Mouse (Mus musculus): ENCODE results near the gene Fip1l1. TPM values are rescaled to one million over a fixed set of nuclear protein-coding genes. Genes with fewer than 3 reads are reported as not detected.

Gene Fip1l1
- polyA plus RNA-seq, 1 experiment from 2014 or later = 85.2 TPM

- no peaks in the 10 kb centered on the region for H3K36me3 ChIP-seq
- ATAC-seq (ENCODE audit: insufficient number of reproducible peaks, low FRiP score, low TSS enrichment, low read depth) = no peak
- WGBS = 34% methylated on average over 8 of the region's 13 CpGs
- H3K9me3 ChIP-seq = no peaks in the 10 kb centered on the region
- H3K27me3 ChIP-seq = no peaks in the 10 kb centered on the region
- H3K27ac ChIP-seq = no peak overlapping the region
- no peak overlapping the region for H3K4me2 ChIP-seq
- no peak overlapping the region for H3K9ac ChIP-seq
- H3K4me1 ChIP-seq = peaks cover 27% of the 10 kb centered on the region
- no peak overlapping the region for H3K4me3 ChIP-seq
These were observed 82.7 kb downstream of the Fip1l1 start for GRCm38 (mm10) chr5:74617816-74618572.

- Histone ChIP-seq H3K27ac (no peak overlapping the region), H3K4me2 (no peak overlapping the region), H3K27me3 (no peaks in the 10 kb centered on the region), H3K36me3 (no peaks in the 10 kb centered on the region), H3K9ac (no peak overlapping the region), H3K9me3 (no peaks in the 10 kb centered on the region), H3K4me3 (no peak overlapping the region), H3K4me1 (peaks cover 25% of the 10 kb centered on the region)
- WGBS = 61% methylated on average over 3 of the region's 3 CpGs
- no peak for ATAC-seq (ENCODE audit: insufficient number of reproducible peaks, low FRiP score, low TSS enrichment, low read depth)
These were observed 83.4 kb downstream of the Fip1l1 start for GRCm38 (mm10) chr5:74618573-74619059.

GRCm38 (mm10) chr5:74621691-74622470 lies 86.6 kb downstream of the Fip1l1 start:
- no peaks in the 10 kb centered on the region for H3K36me3 ChIP-seq
- H3K4me2 ChIP-seq = no peak overlapping the region
- no peak overlapping the region for H3K4me3 ChIP-seq
- peaks cover 19% of the 10 kb centered on the region for H3K4me1 ChIP-seq
- H3K9me3 ChIP-seq = no peaks in the 10 kb centered on the region
- H3K27me3 ChIP-seq = no peaks in the 10 kb centered on the region
- ATAC-seq (ENCODE audit: insufficient number of reproducible peaks, low FRiP score, low TSS enrichment, low read depth) = no peak
- WGBS = 28% methylated on average over 7 of the region's 7 CpGs
- H3K9ac ChIP-seq = no peak overlapping the region
- peak overlapping the region; percentile 57 for H3K27ac ChIP-seq

- H3K4me3 ChIP-seq = no peak overlapping the region
- H3K36me3 ChIP-seq = no peaks in the 10 kb centered on the region
- no peaks in the 10 kb centered on the region for H3K27me3 ChIP-seq
- 91% methylated on average over 14 of the region's 14 CpGs for WGBS
- H3K9me3 ChIP-seq = no peaks in the 10 kb centered on the region
- H3K9ac ChIP-seq = no peak overlapping the region
- H3K27ac ChIP-seq = no peak overlapping the region
- peaks cover 14% of the 10 kb centered on the region for H3K4me1 ChIP-seq
- no peak for ATAC-seq (ENCODE audit: insufficient number of reproducible peaks, low FRiP score, low TSS enrichment, low read depth)
- H3K4me2 ChIP-seq = no peak overlapping the region
These were observed 88.2 kb downstream of the Fip1l1 start for GRCm38 (mm10) chr5:74623316-74624000.

- 56% methylated on average over 5 of the region's 5 CpGs for WGBS
These were observed 89.1 kb downstream of the Fip1l1 start for GRCm38 (mm10) chr5:74624385-74624784.

GRCm38 (mm10) chr5:74628001-74628400 lies 92.8 kb downstream of the Fip1l1 start:
- H3K9me3 ChIP-seq = no peaks in the 10 kb centered on the region
- H3K9ac ChIP-seq = no peak overlapping the region
- H3K4me1 ChIP-seq = peaks cover 18% of the 10 kb centered on the region
- H3K4me2 ChIP-seq = no peak overlapping the region
- H3K27ac ChIP-seq = no peak overlapping the region
- ATAC-seq (ENCODE audit: insufficient number of reproducible peaks, low FRiP score, low TSS enrichment, low read depth) = no peak
- 80% methylated on average over 12 of the region's 12 CpGs for WGBS
- no peaks in the 10 kb centered on the region for H3K27me3 ChIP-seq
- H3K36me3 ChIP-seq = no peaks in the 10 kb centered on the region
- H3K4me3 ChIP-seq = no peak overlapping the region

More at GRCm38 (mm10) chr5:74624385-74624784, 89.1 kb downstream of the Fip1l1 start:
- no peak overlapping the region for H3K4me2 ChIP-seq
- H3K4me1 ChIP-seq = peaks cover 14% of the 10 kb centered on the region
- ATAC-seq (ENCODE audit: insufficient number of reproducible peaks, low FRiP score, low TSS enrichment, low read depth) = no peak
- no peak overlapping the region for H3K9ac ChIP-seq
- no peaks in the 10 kb centered on the region for H3K36me3 ChIP-seq
- no peaks in the 10 kb centered on the region for H3K27me3 ChIP-seq
- H3K27ac ChIP-seq = no peak overlapping the region
- H3K9me3 ChIP-seq = no peaks in the 10 kb centered on the region
- no peak overlapping the region for H3K4me3 ChIP-seq

GRCm38 (mm10) chr5:74632369-74633114 lies 97.3 kb downstream of the Fip1l1 start:
- no peaks in the 10 kb centered on the region for H3K9me3 ChIP-seq
- H3K4me3 ChIP-seq = no peak overlapping the region
- H3K36me3 ChIP-seq = no peaks in the 10 kb centered on the region
- H3K4me2 ChIP-seq = no peak overlapping the region
- H3K27me3 ChIP-seq = no peaks in the 10 kb centered on the region
- H3K4me1 ChIP-seq = peaks cover 22% of the 10 kb centered on the region
- no peak for ATAC-seq (ENCODE audit: insufficient number of reproducible peaks, low FRiP score, low TSS enrichment, low read depth)
- H3K27ac ChIP-seq = no peak overlapping the region
- H3K9ac ChIP-seq = no peak overlapping the region
- WGBS = 41% methylated on average over 17 of the region's 17 CpGs

GRCm38 (mm10) chr5:74633453-74633852 lies 98.2 kb downstream of the Fip1l1 start:
- Histone ChIP-seq H3K9me3 (no peaks in the 10 kb centered on the region), H3K27me3 (no peaks in the 10 kb centered on the region), H3K4me2 (no peak overlapping the region), H3K9ac (no peak overlapping the region), H3K27ac (no peak overlapping the region), H3K4me1 (peaks cover 22% of the 10 kb centered on the region), H3K4me3 (no peak overlapping the region), H3K36me3 (no peaks in the 10 kb centered on the region)
- ATAC-seq (ENCODE audit: insufficient number of reproducible peaks, low FRiP score, low TSS enrichment, low read depth) = no peak
- 59% methylated on average over 6 of the region's 6 CpGs for WGBS

- Histone ChIP-seq H3K27me3 (no peaks in the 10 kb centered on the region), H3K27ac (no peak overlapping the region; the same call in 1 of the 2 replicates), H3K9ac (no peak overlapping the region), H3K4me1 (peaks cover 22% of the 10 kb centered on the region), H3K9me3 (no peaks in the 10 kb centered on the region), H3K4me2 (no peak overlapping the region), H3K4me3 (no peak overlapping the region), H3K36me3 (no peaks in the 10 kb centered on the region)
- 28% methylated on average over 3 of the region's 3 CpGs for WGBS
- ATAC-seq (ENCODE audit: insufficient number of reproducible peaks, low FRiP score, low TSS enrichment, low read depth) = no peak
These were observed 99.1 kb downstream of the Fip1l1 start for GRCm38 (mm10) chr5:74634391-74634790.

- ATAC-seq (ENCODE audit: insufficient number of reproducible peaks, low FRiP score, low TSS enrichment, low read depth) = no peak
- H3K4me2 ChIP-seq = no peak overlapping the region
- H3K4me1 ChIP-seq = 0 out of 2 replicates have a peak, but pooled peaks cover 4% of the 10 kb centered on the region
- no peak overlapping the region for H3K4me3 ChIP-seq
- H3K9me3 ChIP-seq = no peaks in the 10 kb centered on the region
- H3K36me3 ChIP-seq = no peaks in the 10 kb centered on the region
- no peak overlapping the region for H3K9ac ChIP-seq
- no peak overlapping the region for H3K27ac ChIP-seq
- WGBS = 82% methylated on average over 6 of the region's 6 CpGs
- no peaks in the 10 kb centered on the region for H3K27me3 ChIP-seq
These were observed 104.3 kb downstream of the Fip1l1 start for GRCm38 (mm10) chr5:74639516-74639915.

- H3K9ac ChIP-seq = no peak overlapping the region
- H3K4me1 ChIP-seq = no peaks in the 10 kb centered on the region
- no peaks in the 10 kb centered on the region for H3K9me3 ChIP-seq
- H3K27me3 ChIP-seq = no peaks in the 10 kb centered on the region
- no peaks in the 10 kb centered on the region for H3K36me3 ChIP-seq
- no peak overlapping the region for H3K4me3 ChIP-seq
- 88% methylated on average over 4 of the region's 4 CpGs for WGBS
- no peak overlapping the region for H3K27ac ChIP-seq
- no peak overlapping the region for H3K4me2 ChIP-seq
- no peak for ATAC-seq (ENCODE audit: insufficient number of reproducible peaks, low FRiP score, low TSS enrichment, low read depth)
These were observed 105.3 kb downstream of the Fip1l1 start for GRCm38 (mm10) chr5:74640504-74640903.

Measured in limb, embryonic 15.5 days (tissue).